Mouse (Mus musculus): Measurements from ENCODE around the gene Phox2b. TPM values are rescaled to one million over a fixed set of nuclear protein-coding genes. Genes with fewer than 3 reads are reported as not detected.

Gene Phox2b
- polyA plus RNA-seq (2012; ENCODE audit: low replicate concordance) = not detected in 2 replicates

GRCm38 (mm10) chr5:67098733-67099323, at the start of gene Phox2b:
TSS of gene Phox2b (minus strand) at chr5:67099301.

Other genes with a start within 250 kb of the Phox2b start
- gene Tmem33, start 161.3 kb upstream of the Phox2b start, polyA plus RNA-seq (2012; ENCODE audit: low replicate concordance) = 122 and 262 TPM in 2 replicates
- gene Slc30a9, start 207.7 kb upstream of the Phox2b start, polyA plus RNA-seq (2012; ENCODE audit: low replicate concordance) = 4.0 and 10.1 TPM in 2 replicates

Data from leukemia stem cell, adult 10-12 weeks (primary cell).